Mouse (Mus musculus): ENCODE data around the gene Gm15737.

Gene Gm15737

GRCm38 (mm10) chr6:92876121-92876520 is 7.0 kb downstream of the Gm15737 start:
- no peak for DNase-seq

DNA sequence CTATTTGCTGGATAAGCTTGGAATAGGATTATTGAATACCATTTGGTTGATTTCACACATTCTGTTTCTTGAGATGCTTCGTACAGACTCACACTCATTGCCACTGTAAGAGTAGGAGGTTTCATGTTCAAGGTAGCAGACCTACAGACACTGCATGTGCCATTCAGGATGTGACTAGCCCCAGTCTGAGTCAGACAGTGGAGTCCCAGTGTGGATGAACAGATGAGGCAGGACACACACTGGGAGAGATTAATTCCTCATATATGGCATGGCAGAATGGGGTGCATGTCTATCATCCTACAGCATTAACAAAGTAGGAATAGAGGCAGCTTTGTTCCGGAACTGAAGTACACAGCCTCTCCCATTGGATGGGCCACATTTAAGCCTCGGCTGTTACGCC is 8.1 kb downstream of the Gm15737 start:
- no peak for DNase-seq

GRCm38 (mm10) chr6:92878771-92879170 is 9.6 kb downstream of the Gm15737 start:
- no peak for DNase-seq

- no peak for DNase-seq
Observed at GRCm38 (mm10) chr6:92879700-92880265, 10.6 kb downstream of the Gm15737 start.

DNA sequence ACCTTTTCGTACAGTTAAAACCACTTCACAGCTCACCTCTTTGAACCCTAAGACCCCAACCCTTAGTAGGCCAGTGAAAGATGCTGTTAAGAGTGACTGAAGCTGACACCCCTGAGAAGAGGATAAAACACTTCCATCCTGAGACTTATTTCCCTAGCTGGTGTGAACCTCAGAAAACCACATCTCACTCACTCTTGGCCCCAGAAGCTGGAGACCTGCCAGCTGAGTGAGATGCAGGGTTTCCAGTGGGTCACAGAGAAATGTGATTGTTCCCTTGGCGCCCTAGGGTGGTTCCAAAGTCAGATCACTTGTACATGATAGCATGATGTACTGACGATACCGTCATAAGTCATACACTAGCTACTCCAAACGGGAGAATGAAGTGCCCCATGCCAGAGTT is 13.3 kb downstream of the Gm15737 start:
- no peak for DNase-seq

DNA sequence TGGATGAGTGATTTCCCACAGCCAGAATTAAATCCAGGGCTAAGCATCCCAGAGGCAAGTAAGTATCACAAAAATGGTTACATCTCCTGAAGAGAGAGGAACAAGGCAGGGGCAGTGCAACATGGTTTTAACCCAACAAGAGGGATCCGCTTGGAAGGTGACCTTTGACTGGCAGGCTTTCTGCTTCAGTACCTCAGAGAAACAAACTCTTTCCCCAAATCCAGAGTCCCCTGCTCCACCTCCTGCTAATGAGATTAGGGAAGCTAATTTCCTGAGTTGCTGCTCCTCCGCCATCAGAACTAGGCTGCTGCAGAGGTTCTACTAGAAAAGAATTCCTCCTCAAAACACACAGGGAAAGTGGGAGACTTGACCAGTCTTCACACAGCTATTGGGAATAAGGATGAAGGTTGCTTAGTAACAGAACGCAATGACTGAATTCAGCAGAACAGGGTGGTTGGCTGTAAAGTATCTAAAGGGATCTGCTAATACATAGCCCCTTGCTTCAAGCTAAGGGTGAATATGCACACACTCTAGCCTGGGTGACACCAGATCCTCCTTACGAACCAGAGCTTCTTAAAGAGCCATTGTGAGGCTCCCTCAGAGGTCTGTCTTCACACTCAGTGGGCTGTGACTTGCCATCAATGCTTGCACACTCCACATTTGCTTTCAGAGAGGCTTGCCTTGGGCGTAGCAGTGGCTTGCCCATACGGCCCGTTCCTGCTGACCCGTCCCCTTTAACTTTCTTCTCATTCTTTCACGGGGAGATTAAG is 14.2 kb downstream of the Gm15737 start:
- no peak for DNase-seq

DNA sequence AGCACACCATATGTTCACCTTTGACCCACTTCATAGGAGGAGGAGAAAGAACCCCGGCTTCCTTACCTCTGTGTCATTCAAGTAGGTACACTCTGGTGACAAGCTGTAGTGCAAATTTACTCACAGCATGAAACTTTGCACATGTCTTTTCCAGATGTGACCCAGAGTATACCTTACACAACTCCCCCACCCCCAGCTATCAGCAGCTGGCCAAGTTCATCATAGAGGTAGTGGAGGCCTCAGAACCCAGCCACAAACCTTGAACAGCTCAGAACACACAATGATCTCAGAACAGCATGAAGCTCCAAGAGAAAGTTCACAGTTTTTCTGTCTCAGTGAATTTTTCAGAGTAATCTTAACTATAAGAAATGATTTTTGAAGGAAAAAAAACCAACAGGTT is 22.4 kb downstream of the Gm15737 start:
- no peak for DNase-seq

DNA sequence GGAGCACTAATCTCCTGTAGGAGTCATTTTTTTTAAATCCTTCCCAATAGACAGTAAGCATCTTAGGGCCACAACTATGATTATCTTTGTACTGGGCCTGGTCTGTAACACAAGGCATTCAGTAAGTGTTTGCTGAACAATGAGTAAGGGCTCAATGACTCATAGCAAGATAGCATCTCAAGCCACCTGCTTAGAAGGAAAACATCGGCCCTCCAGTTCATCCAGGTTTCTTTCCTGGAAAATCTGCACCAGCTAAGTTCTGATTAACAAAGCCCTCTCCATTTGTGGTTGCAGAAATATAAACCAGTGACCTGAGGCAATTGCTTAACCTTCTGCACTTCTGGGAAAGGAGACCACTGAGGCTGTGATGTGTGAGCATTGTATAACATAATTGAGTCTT is 34.9 kb downstream of the Gm15737 start:
- no peak for DNase-seq

GRCm38 (mm10) chr6:92904491-92904890 is 35.3 kb downstream of the Gm15737 start:
- no peak for DNase-seq

- no peak for DNase-seq
Observed at GRCm38 (mm10) chr6:92905922-92906321, 36.8 kb downstream of the Gm15737 start.

GRCm38 (mm10) chr6:92909361-92909760 is 40.2 kb downstream of the Gm15737 start:
- no peak for DNase-seq

DNA sequence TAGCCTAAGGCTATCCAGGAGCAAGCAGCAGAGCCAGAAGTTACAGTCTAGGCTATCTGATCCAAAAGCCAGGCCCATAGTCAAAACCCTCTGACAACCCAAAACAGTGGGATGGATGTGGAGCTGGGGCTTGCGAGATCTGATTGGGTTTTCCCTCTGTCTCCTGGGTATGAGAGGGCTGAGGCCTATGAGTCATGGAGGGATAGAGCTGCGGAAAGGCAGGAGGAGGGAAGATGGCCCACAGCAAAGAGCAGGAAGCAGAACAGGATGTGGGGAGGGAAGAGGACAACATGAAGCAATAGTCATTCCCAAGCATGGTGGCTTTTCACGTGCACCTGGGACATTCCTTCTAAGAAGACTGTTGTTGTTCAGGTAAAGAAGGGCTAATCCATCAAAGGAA is 41.5 kb downstream of the Gm15737 start:
- no peak for DNase-seq

DNA sequence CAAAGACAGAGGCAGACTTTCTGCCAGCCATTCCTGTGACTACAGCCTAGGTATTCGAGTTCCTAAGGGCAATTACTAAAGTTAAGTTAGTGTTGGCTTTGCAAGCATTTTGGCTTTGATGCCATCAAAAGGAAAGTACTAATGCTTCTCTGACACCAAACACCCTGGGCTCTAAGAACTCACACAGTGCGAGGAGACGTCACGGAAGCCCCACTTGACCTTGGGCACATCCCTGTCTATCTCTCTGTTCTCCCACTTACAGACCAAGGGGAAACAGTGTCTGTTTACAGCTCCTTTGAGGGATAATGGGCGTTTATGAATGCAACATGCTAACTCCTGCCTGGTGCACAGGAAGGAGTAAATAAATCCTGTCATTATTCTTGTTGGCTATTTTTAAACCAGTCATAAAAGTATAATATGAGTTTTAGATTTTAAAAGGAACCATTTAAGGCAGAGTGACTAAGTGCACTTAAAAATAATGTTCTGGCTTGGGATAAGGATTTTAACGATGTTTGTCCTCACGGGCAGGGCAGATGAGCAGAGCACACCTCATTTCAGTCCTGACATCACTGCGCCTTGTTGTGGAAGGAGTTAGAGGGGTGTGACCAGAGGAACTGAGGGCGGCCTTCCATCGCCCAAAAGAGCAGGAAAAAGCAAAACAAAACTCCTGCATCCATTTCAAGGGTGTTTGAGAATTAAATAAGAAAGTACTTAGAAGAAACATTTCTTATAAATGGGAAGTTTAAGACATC is 52.0 kb downstream of the Gm15737 start:
- no peak for DNase-seq

DNA sequence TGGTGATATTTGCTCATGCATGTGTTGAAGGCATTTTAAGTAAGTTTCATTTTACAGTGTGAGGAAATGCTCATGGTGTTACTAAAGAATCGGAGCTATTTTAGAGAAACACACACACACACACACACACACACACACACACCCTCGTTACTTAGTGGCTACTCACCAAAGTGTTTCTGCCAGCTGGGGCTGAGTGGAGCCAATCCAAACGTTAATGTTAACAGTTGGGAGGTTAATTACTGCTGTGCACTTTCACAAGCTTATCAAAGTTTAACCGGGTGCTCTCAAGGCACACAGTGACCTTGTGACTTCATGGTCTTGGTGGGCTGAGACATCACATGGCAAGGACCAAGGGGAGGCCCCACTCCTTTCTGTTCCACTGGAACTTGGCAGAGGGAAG is 52.7 kb downstream of the Gm15737 start:
- no peak for DNase-seq

- no peak for DNase-seq
Observed at GRCm38 (mm10) chr6:92924536-92924935, 55.4 kb downstream of the Gm15737 start.

DNA sequence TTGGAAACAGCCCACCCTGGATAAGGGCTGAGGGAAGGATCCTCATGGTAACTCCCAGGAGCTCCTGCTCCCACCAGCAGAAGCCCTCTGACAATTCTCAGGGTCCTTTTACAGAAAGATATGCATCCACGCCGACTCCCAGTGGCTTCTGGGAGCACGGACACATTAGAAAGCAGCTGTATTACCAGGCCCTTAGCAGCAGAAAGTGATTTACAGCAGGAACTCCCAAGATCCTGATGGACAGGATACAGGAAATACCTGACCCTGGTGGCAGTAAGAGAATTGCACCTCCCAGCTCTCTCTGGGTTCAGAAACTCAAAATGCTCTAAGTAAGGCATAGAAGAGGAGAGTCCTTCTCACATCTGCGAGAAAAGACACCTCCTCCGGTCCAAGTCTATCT is 59.1 kb downstream of the Gm15737 start:
- DNase-seq, result no peak
